Mouse (Mus musculus) stomach, postnatal 0 days (tissue): ENCODE measurements around the gene Foxj1. TPM values are rescaled to one million over a fixed set of nuclear protein-coding genes. Genes with fewer than 3 reads are reported as not detected.

ENCODE experiments used
- ATAC-seq: fragments of 200-750 bp; cut with Nextera tagmentation; 2 replicates; pipeline ENCODE4 v1.8.0; 2017; ENCODE audit not compliant: low FRiP score, low TSS enrichment
- DNase-seq: peaks from one replicate; pipeline ENCODE4 v3.0.0-alpha.2; 2016; ENCODE audit warnings: low spot score
- H3K27ac ChIP-seq: fragments of 300-500 bp; sonication (generic); replicated peaks from 2 replicates; pipeline ENCODE4 v1.5.1; 2014; ENCODE audit warnings: mild to moderate bottlenecking, control low read depth
- H3K27me3 ChIP-seq: fragments of 300-500 bp; sonication (generic); 2 replicates; pipeline ENCODE4 v1.6.1; 2014; ENCODE audit warnings: low read length; ENCODE audit not compliant: control insufficient read depth, insufficient read depth
- H3K36me3 ChIP-seq: fragments of 300-500 bp; sonication (generic); 2 replicates; pipeline ENCODE4 v1.6.1; 2014; ENCODE audit warnings: low read length, mixed read lengths; ENCODE audit not compliant: control insufficient read depth, insufficient read depth
- H3K4me1 ChIP-seq: fragments of 300-500 bp; sonication (generic); replicated peaks from 2 replicates; pipeline ENCODE4 v1.6.1; 2014; ENCODE audit warnings: antibody characterized with exemption; ENCODE audit not compliant: control insufficient read depth, insufficient read depth
- H3K4me2 ChIP-seq: fragments of 300-500 bp; sonication (generic); replicated peaks from 2 replicates; pipeline ENCODE4 v1.6.1; 2014; ENCODE audit warnings: low read depth, mild to moderate bottlenecking, control low read depth, moderate library complexity
- H3K4me3 ChIP-seq: fragments of 300-500 bp; sonication (generic); 2 replicates; pipeline ENCODE4 v1.5.1; 2014; ENCODE audit warnings: low read depth, low read length, control low read depth
- H3K9ac ChIP-seq: fragments of 300-500 bp; sonication (generic); 2 replicates; pipeline ENCODE4 v1.6.1; 2014; ENCODE audit warnings: mild to moderate bottlenecking, low read length, control low read depth, mixed read lengths
- H3K9me3 ChIP-seq: fragments of 300-500 bp; sonication (generic); 2 replicates; pipeline ENCODE4 v1.6.1; 2016; ENCODE audit warnings: low read length; ENCODE audit not compliant: control insufficient read depth
- CTCF ChIP-seq: IDR thresholded peaks from 2 replicates; pipeline ENCODE4 v1.5.1; 2016; ENCODE audit warnings: antibody characterized with exemption, low read depth, mild to moderate bottlenecking, moderate library complexity
- EP300 ChIP-seq: optimal IDR thresholded peaks from 2 replicates; pipeline ENCODE3; 2016; ENCODE audit warnings: antibody characterized with exemption
- WGBS: fragments of 180-500 bp; shearing (Covaris S2); extraction: QIAGEN DNeasy Blood & Tissue Kit; methylation state at CpG from one replicate; pipeline ENCODE4 v1.1.7; 2014; 5-methylcytosine and 5-hydroxymethylcytosine counted together
- polyA plus RNA-seq: library from polyadenylated mRNA; unstranded; fragments of >200 nt; fragmentation: Nextera tagmentation; extraction: Ambion mirVana; gene quantifications from 2 replicates; pipeline ENCODE4 v1.2.1, GENCODE M21; 2015

Foxj1 gene
- polyA plus RNA-seq, 1 experiment from 2014 or later, result 0.19 TPM

DNA sequence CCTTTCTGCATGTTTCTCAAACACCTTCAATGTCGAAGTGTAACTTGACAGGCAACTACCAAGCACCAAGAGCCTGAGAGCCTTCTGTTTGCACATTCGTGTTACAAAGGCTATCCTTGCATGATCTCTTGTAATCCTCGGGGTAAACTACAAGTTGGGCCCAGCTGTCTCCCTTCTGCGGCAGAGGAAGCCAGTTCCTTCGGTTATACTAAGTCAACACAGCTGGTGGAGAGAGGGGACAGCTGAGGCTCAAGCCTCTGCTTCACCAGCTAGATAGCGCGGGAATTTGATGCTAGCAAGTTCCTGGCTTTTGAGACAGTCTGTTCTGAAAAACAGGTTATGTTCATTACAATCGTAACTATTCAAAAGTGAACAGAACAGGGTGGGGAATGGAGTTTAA lies 22.8 kb downstream of the Foxj1 start:
- no peak overlapping the region for H3K27ac ChIP-seq
- DNase-seq, result no peak

DNA sequence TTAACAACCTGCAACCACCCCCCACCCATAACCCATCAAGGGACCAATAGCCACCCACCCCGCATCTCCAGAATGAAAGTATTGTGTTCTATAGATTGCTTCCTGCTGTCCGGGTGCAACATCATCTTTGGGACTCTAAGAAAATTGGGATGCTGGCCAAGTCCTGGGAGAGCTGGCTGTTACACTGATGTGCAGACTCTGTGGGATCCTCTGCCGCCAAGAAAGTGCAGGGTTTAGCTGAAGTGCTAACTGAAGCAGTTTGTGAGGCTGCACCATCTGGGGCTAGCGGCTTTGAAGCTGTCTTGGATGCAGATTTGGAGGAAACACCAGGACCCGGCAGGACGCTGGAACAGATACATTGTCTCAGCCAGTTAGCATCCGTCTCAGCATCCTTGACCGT lies 24.0 kb downstream of the Foxj1 start:
- no peak overlapping the region for H3K4me3 ChIP-seq
- no peak for TF ChIP-seq EP300
- TF ChIP-seq CTCF, result no peak
- DNase-seq, result no peak
- no peak for ATAC-seq
- no peak overlapping the region for H3K4me2 ChIP-seq
- H3K27ac ChIP-seq, result no peak overlapping the region
- 38% methylated on average over 8 of the region's 8 CpGs for WGBS
- no peaks in the 10 kb centered on the region for H3K9me3 ChIP-seq
- no peaks in the 10 kb centered on the region for H3K27me3 ChIP-seq
- no peaks in the 10 kb centered on the region for H3K36me3 ChIP-seq
- no peak overlapping the region for H3K9ac ChIP-seq
- no peaks in the 10 kb centered on the region for H3K4me1 ChIP-seq

More for the DNA sequence above, 22.8 kb downstream of the Foxj1 start:
- WGBS, result 15% methylated on average over 8 of the region's 8 CpGs
- H3K4me2 ChIP-seq, result no peak overlapping the region
- no peak overlapping the region for H3K9ac ChIP-seq
- TF ChIP-seq EP300 (no peak), CTCF (no peak)
- H3K9me3 ChIP-seq, result no peaks in the 10 kb centered on the region
- ATAC-seq, result peak; percentile 25; the same call in 1 of the 2 replicates
- H3K27me3 ChIP-seq, result no peaks in the 10 kb centered on the region
- H3K36me3 ChIP-seq, result no peaks in the 10 kb centered on the region
- no peak overlapping the region for H3K4me3 ChIP-seq
- no peaks in the 10 kb centered on the region for H3K4me1 ChIP-seq

DNA sequence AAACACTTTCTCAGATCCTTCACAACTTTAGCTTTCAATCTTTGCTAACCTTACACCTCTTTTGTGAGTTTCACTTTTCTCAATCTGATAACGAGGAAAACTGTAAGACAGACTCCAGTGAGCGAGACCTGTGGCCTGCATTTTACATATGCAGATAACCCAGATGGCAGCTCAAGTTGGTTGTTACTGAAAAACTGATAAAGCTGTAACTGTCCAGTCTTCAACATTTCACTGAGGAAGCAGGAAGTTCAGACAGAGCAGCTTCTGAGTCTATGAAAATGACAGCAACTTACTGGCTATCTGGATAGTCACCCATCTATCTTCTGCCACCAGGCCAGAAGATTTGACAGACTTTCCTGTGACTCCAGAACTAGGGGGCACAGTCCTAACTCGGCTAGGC lies 25.6 kb downstream of the Foxj1 start:
- TF ChIP-seq CTCF (no peak), EP300 (no peak)
- Histone ChIP-seq H3K4me2 (no peak overlapping the region), H3K36me3 (no peaks in the 10 kb centered on the region), H3K4me3 (no peak overlapping the region), H3K9ac (no peak overlapping the region), H3K27ac (no peak overlapping the region), H3K4me1 (0 out of 2 replicates have a peak, but pooled peaks cover 3% of the 10 kb centered on the region), H3K9me3 (no peaks in the 10 kb centered on the region), H3K27me3 (no peaks in the 10 kb centered on the region)
- ATAC-seq (no peak), DNase-seq (no peak)
- WGBS, result 60% methylated on average over 3 of the region's 3 CpGs

DNA sequence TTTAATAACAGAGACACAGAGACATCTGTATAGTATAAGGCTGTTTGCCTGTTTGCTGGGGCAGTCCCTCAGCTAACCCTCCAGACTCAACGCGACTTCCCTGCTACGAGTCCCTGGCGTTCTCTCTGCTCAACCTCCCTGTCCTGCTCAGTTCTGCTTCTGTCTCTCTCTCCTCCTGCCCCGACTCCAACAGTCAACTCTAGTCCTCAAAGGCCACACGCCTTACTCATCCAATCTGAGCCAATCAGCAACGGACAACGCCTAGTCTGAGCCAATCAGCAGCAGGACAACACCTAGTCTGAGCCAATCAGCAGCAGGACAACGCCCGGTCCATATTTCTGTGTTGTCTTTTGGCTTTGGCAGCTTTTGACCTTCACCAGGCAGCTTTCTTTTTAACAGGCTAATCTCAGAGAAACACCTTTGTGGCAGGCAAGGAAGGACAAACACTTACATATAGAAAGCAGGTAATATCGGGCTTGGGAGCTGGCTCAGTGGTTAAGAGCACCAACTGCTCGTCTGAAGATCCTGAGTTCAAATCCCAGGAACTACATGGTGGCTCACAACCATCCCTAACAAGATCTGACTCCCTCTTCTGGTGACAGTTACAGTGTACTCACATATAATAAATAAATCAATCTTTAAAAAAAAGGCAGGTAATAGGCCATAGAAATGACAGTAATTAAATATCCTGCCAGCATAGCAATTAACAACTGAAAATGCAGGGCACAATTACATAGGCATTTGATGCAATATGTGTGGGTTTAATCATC lies 27.3 kb downstream of the Foxj1 start:
- ATAC-seq (peak; percentile 59), DNase-seq (peak; percentile 49)
- TF ChIP-seq CTCF, result no peak
- no peak for TF ChIP-seq EP300
- H3K9me3 ChIP-seq, result no peaks in the 10 kb centered on the region
- no peaks in the 10 kb centered on the region for H3K27me3 ChIP-seq
- no peak overlapping the region for H3K27ac ChIP-seq
- no peak overlapping the region for H3K9ac ChIP-seq
- 0 out of 2 replicates have a peak, but pooled peaks cover 3% of the 10 kb centered on the region for H3K4me1 ChIP-seq
- no peak overlapping the region for H3K4me3 ChIP-seq
- 88% methylated on average over 12 of the region's 12 CpGs for WGBS
- H3K36me3 ChIP-seq, result peaks cover 10% of the 10 kb centered on the region; the same call in 1 of the 2 replicates
- H3K4me2 ChIP-seq, result no peak overlapping the region

DNA sequence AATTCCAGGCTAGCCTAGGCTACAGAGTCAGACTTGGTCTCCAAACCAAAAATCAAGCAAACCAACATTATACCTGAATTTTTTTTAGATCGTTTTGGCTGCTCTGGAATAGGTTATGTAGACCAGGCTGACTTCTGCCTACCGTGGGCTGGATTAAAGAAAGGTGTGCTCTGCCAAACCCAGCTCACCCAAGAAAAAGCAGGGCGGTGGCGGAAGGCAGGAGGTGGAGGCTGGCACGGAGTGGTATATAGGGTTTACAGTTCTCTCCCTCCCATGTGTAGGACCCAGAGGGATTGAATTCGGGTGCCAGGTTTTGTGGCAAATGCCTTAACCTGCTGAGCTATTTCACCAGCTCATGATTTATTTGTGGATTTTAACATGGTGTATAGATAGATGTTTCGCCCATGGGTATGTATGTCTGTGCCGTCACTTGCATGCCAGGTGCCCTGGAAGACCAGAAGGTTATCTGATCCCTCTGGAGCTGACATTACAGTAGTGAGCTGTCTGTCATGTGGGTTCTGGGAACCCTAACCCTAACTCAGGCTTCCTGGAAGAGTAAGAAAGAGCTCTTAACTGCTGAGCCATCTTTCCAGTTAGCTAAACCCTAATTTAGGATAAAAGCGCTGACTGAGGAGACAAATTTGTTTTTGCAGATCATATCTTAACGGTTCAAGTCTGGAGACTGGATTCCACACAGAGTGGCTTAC lies 28.0 kb downstream of the Foxj1 start, which contains the start of gene Exoc7:
Exoc7 (minus strand) TSS at position 215 of the 707 bp plus-strand sequence.
- TF ChIP-seq CTCF (no peak; the same call in 1 of the 2 replicates), EP300 (no peak)
- Histone ChIP-seq H3K27ac (no peak within 1 kb of the TSS), H3K4me1 (0 out of 2 replicates have a peak, but pooled peaks cover 3% of the 10 kb centered on the region), H3K27me3 (no peaks in the 10 kb centered on the region), H3K36me3 (peaks cover 10% of the 10 kb centered on the region; the same call in 1 of the 2 replicates), H3K9me3 (no peaks in the 10 kb centered on the region), H3K4me2 (peak within 1 kb of the TSS; percentile 79), H3K4me3 (peak within 1 kb of the TSS; percentile 70), H3K9ac (peak within 1 kb of the TSS; percentile 77)
- DNase-seq (no peak), ATAC-seq (peak; percentile 28)
- 82% methylated on average over 10 of the region's 10 CpGs for WGBS
